Mouse (Mus musculus) layer of hippocampus, adult 9-11 months (tissue): ENCODE measurements around the gene Vmn1r14.
"Not testable (repeated sequence)": the region's sequence is repeated elsewhere in the genome, so short reads cannot be mapped to it uniquely, and the experiment has no call there.

ENCODE experiments used
- DNase-seq: peaks from one replicate; pipeline ENCODE4 v3.0.0; 2022

Gene Vmn1r14

DNA sequence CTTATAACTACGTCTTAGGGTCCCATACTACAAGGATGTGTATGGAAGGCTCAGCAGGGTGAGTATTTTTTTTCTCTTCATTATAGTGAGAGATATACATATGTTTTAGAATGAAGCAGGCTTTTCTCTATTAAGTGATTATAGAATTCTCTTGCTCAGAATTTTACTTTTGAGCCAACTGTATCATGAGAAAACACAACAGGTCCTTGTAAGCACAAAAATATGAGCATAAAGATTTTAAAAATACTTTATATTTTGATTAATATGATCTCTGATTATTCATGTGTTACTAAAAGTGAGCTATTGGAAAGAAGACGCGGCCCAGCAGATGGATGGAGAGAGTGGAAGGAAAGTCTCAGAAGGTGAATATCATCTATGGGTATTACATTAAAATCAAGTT is at the start of gene Vmn1r14:
TSS of gene Vmn1r14 (plus strand) at position 301 of the 400 bp plus-strand sequence.
- no peak for DNase-seq

DNA sequence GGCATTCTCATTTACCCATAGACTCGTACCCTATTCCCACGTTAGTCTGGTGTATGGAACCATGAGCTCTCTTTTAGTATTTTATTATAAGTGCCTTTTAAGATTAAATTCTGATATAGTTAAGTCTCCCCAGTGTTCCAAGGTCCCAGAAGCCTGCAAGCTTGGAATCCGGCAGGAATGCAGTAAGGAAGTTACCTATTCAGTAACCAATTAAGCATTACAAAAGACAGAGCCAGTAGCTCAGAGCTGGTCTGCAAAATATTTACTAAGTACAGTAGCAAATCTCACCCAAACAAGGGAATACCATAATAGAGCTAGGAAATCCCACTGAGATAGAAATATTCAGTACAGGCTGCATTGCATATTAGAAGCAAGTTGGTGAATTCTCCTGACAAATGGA is 41.5 kb upstream of the Vmn1r14 start:
- DNase-seq = not testable (repeated sequence)

DNA sequence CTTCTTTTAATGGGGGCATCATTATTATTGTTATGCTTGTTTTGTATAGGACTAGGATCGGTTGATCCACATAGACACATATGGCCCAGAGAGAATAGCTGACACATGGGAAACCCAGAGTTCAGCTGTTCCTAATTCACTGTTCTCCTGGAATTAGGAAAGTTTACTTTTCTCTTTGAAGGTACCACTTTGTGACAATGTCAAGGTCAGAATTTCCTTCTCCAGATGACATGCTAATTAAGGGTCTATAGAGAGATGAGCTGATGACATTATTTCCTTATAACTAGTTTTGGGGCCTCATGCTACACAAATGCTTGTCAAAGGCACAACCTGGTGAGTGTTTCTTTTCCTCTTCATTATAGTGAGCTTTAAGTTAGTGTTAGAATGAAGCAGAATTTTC is 28.5 kb upstream of the Vmn1r14 start, which contains the start of gene Vmn1r13:
TSS of gene Vmn1r13 (plus strand) at position 301 of the 400 bp plus-strand sequence.
- not testable (repeated sequence) for DNase-seq

DNA sequence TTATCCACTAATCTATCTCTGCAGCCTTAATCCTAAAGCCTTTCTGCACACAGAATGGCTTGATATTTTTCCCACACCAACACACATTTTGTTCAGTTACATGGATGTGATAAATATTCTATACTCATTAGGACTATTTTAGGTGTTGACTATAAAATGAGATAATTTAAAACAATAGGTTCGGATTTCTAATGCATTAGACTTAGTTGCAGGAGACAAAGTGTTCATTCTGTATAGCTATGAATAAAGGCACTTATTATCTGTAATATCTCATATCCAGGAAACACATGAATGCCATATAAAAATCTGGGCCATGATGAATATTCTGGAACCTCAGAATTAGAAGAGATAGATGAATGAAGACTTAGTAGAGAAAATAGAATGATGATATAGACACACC is 26.2 kb downstream of the Vmn1r14 start, which contains the start of gene Vmn1r15:
TSS of gene Vmn1r15 (plus strand) at position 301 of the 400 bp plus-strand sequence.
- no peak for DNase-seq

DNA sequence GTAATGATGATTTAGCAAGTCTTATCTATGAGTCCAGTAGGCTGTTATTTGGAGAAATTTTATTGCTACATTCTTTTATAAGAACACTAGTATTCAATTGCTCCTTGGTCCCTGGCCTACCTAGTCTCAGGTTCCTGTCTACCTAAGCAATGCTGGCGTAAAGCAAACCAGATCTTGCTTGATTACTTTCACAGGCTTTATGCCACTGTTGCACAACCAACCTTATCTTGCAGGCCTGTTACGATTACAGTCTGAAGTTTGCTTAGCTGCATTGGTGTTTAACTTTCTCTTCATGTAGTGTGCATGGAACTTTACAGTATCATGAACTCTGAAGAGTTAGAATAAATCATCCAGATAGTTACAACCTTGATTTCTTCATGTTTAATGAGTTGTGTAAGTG is 29.5 kb downstream of the Vmn1r14 start:
- DNase-seq = no peak

DNA sequence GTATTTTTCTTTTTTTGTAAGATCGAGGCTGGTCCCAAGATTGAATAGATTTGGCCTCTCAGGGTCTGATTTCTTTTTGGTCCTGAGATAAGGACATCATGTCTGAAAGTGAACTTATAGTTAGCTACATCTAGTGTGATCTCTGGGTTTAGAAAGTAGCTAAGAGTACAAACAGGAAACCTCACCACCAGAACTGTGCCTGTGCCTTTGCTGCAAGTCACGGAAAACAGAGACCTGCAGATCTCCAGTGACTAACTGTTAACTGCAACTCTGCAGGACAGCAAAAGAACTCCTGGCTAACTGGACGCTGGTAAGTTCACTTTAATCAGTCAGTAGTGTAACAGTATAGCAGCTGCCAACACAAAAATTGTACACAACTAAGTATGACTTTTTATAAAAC is 40.4 kb downstream of the Vmn1r14 start:
- no peak for DNase-seq

DNA sequence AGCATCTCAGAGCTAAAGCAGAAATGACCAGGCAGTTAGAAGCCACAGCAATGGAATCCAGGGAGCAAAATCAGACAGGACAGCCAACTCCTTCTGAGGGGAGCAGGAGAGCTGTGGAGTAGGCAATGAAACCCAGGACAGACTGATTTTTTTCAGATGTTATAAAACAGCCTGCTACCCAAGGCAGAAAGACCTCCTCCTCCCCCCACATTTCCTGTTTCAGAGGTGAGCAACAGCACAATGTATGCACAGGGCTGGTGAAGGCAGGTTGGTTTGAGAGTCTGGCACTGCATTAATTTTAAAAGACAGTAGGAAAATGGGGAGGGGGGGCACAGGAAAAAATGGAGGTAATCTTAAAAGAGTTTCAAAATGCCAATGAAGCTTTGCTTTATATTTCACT is 41.0 kb downstream of the Vmn1r14 start:
- no peak for DNase-seq

DNA sequence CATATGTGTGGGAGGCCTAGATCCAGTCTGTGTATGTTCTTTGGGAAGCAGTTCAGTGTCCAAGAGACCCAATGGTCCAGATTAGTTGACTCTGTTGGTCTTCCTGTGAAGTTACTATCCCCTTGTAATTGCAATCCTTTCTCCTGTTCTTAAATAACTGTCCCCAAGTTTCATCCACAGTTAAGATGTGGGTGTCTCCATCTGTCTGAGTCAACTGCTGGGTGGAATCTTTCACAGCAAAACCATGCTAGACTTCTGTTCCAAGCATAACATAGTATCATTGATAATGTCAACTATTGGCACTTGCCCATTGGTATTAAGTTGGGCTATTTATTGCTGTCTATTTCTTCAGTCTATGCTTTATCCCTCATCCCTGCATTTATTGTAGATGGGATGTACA is 47.5 kb downstream of the Vmn1r14 start:
- DNase-seq = no peak
